8 mouse cellular contexts compared by ENCODE assay signal in the genomic region with DNA sequence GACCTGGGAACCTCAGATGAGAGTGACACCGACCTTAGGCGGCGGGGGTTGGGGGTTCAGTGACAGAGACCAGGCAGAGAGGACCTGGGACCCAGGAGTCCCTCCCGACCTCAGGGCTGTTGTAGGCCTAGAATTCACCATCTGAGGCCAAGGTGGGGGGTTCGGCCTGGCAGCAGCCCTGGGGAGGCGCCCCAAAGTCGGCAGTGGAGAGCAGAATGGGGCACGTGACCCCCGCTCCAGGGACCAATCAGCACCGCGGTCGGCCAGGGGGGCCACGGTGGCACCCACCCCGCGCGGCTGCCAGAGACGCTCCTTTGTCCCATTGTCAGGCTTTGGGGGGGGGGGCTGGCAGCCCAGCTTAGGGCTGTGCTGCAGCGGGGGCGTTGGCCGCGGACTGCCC. TPM values are rescaled to one million over a fixed set of nuclear protein-coding genes. Genes with fewer than 3 reads are reported as not detected.
DNase-seq lines count a peak whose midpoint lies in the region; ATAC-seq and TF ChIP-seq lines count a peak whose summit lies in the region.

No protein-coding gene starts in this region.

- H3K9me3 ChIP-seq in limb, embryonic 10.5 days (replicated peaks) = no peaks in the 10 kb centered on the region
- H3K9me3 ChIP-seq in stomach, embryonic 14.5 days (ENCODE audit: control insufficient read depth, low read depth, low read length) = no peaks in the 10 kb centered on the region

- TF ChIP-seq CTCF in gastrocnemius, adult 2 months (IDR thresholded peaks at IDR 0.05) = no peak

- peaks cover 53% of the 10 kb centered on the region for H3K4me1 ChIP-seq in limb, embryonic 10.5 days
- H3K4me1 ChIP-seq in stomach, embryonic 14.5 days (ENCODE audit: control insufficient read depth, insufficient read depth, low read length) = peaks cover 20% of the 10 kb centered on the region; the same call in 1 of the 2 replicates

- no peaks in the 10 kb centered on the region for H3K36me3 ChIP-seq in limb, embryonic 10.5 days
- no peaks in the 10 kb centered on the region for H3K36me3 ChIP-seq in stomach, embryonic 14.5 days (ENCODE audit: control insufficient read depth, insufficient read depth, low read length)

- H3K4me2 ChIP-seq in stomach, embryonic 14.5 days (replicated peaks; ENCODE audit: low read depth, low read length) = peak overlapping the region; percentile 100

- intact Hi-C loops in gastrocnemius, adult 2 months (cut with DNase I) = loop anchor here (10.0 kb wide), 1 partner anchor 195 kb away; no protein-coding TSS in a partner anchor

- DNase-seq in gastrocnemius, adult 2 months = no peak
- DNase-seq in gastrocnemius, adult 18-20 months (ENCODE audit: low spot score) = no peak
- peak; percentile 54 for DNase-seq in right cerebral cortex, postnatal 14 days
- DNase-seq in right cerebral cortex, postnatal 25 days = no peak
- no peak for DNase-seq in limb, embryonic 10.5 days (ENCODE audit: low spot score)
- no peak for DNase-seq in testis, postnatal 10 days (ENCODE audit: low spot score)

- H3K9ac ChIP-seq in stomach, embryonic 14.5 days (replicated peaks; ENCODE audit: low read depth, low read length) = no peak overlapping the region

- WGBS in limb, embryonic 10.5 days = 5% methylated on average over 21 of the region's 21 CpGs
- 10% methylated on average over 20 of the region's 21 CpGs for WGBS in stomach, embryonic 14.5 days

- H3K27me3 ChIP-seq in limb, embryonic 10.5 days (ENCODE audit: low read depth, poor library complexity, severe bottlenecking) = peaks cover 94% of the 10 kb centered on the region
- H3K27me3 ChIP-seq in stomach, embryonic 14.5 days (ENCODE audit: control insufficient read depth, insufficient read depth, low read length) = peaks cover 24% of the 10 kb centered on the region

- ATAC-seq in stomach, embryonic 14.5 days (ENCODE audit: insufficient number of reproducible peaks, insufficient read depth, low FRiP score, low read depth) = no peak
- ATAC-seq in erythroid progenitor cell, adult 5-6 weeks (replicated peaks; ENCODE audit: low FRiP score, poor library complexity, severe bottlenecking) = no peak

- peak overlapping the region; percentile 85 for H3K4me3 ChIP-seq in gastrocnemius, adult 2 months
- peak overlapping the region; percentile 73 for H3K4me3 ChIP-seq in limb, embryonic 10.5 days
- H3K4me3 ChIP-seq in stomach, embryonic 14.5 days (ENCODE audit: low read depth, low read length) = peak overlapping the region; percentile 68

- peak overlapping the region; percentile 39 for H3K27ac ChIP-seq in gastrocnemius, adult 2 months
- peak overlapping the region; percentile 26; the same call in 1 of the 2 replicates for H3K27ac ChIP-seq in limb, embryonic 10.5 days
- H3K27ac ChIP-seq in stomach, embryonic 14.5 days (ENCODE audit: low read length) = no peak overlapping the region

RNA-seq across cellular contexts. Expression of a gene that starts 0.8 kb away (rescaled TPM):
- 1 to 10 TPM; 1.9 to 3.2 TPM for total RNA-seq in gastrocnemius, adult 2 months (2021)
- total RNA-seq in gastrocnemius, adult 18-20 months (2021) = 1 to 10 TPM; 1.5 to 3.7 TPM
- 0.88 and 1.0 TPM in 2 replicates for polyA plus RNA-seq in limb, embryonic 10.5 days (2016; fragmentation: Nextera tagmentation; extraction: Ambion mirVana)
- polyA plus RNA-seq in stomach, embryonic 14.5 days (2014; fragmentation: Nextera tagmentation; extraction: Ambion mirVana) = 1.1 and 1.3 TPM in 2 replicates
- total RNA-seq in erythroid progenitor cell, adult 5-6 weeks (2015; ENCODE audit: low replicate concordance) = 1.4 TPM in 1 of 2 replicates, not detected in the other
- total RNA-seq in erythroid progenitor cell, adult 5-6 weeks (2017; ENCODE audit: low replicate concordance) = 0.83 TPM in 1 of 2 replicates, not detected in the other

RNA-seq across cellular contexts. Expression of a gene that starts 17.6 kb away (rescaled TPM):
- 10 to 100 TPM; 13.2 to 25.5 TPM for total RNA-seq in gastrocnemius, adult 2 months (2021)
- total RNA-seq in gastrocnemius, adult 18-20 months (2021) = 10 to 100 TPM; 11.4 to 23.0 TPM
- polyA plus RNA-seq in limb, embryonic 10.5 days (2016; fragmentation: Nextera tagmentation; extraction: Ambion mirVana) = 0.23 TPM in 1 of 2 replicates, not detected in the other
- 0.18 TPM in 1 of 2 replicates, not detected in the other for polyA plus RNA-seq in stomach, embryonic 14.5 days (2014; fragmentation: Nextera tagmentation; extraction: Ambion mirVana)
- total RNA-seq in erythroid progenitor cell, adult 5-6 weeks (2015; ENCODE audit: low replicate concordance) = 1.7 and 8.6 TPM in 2 replicates
- total RNA-seq in erythroid progenitor cell, adult 5-6 weeks (2017; ENCODE audit: low replicate concordance) = 3.9 and 6.9 TPM in 2 replicates

RNA-seq across cellular contexts. Expression of a gene that starts 22.0 kb away (rescaled TPM):
- 10 to 100 TPM; 22.9 to 55.7 TPM for total RNA-seq in gastrocnemius, adult 2 months (2021)
- total RNA-seq in gastrocnemius, adult 18-20 months (2021) = 10 to 100 TPM; 22.5 to 29.0 TPM
- polyA plus RNA-seq in limb, embryonic 10.5 days (2016; fragmentation: Nextera tagmentation; extraction: Ambion mirVana) = 0.21 and 0.36 TPM in 2 replicates
- polyA plus RNA-seq in stomach, embryonic 14.5 days (2014; fragmentation: Nextera tagmentation; extraction: Ambion mirVana) = 0.53 and 0.64 TPM in 2 replicates
- total RNA-seq in erythroid progenitor cell, adult 5-6 weeks (2015; ENCODE audit: low replicate concordance) = not detected in 2 replicates
- not detected in 2 replicates for total RNA-seq in erythroid progenitor cell, adult 5-6 weeks (2017; ENCODE audit: low replicate concordance)

RNA-seq across cellular contexts. Expression of a gene that starts 22.9 kb away (rescaled TPM):
- under 1 TPM; 0.25 to 0.43 TPM for total RNA-seq in gastrocnemius, adult 2 months (2021)
- total RNA-seq in gastrocnemius, adult 18-20 months (2021) = under 1 TPM; 0.21 to 0.25 TPM
- polyA plus RNA-seq in limb, embryonic 10.5 days (2016; fragmentation: Nextera tagmentation; extraction: Ambion mirVana) = 6.1 and 10.6 TPM in 2 replicates
- 13.3 and 13.7 TPM in 2 replicates for polyA plus RNA-seq in stomach, embryonic 14.5 days (2014; fragmentation: Nextera tagmentation; extraction: Ambion mirVana)
- 1.3 and 1.4 TPM in 2 replicates for total RNA-seq in erythroid progenitor cell, adult 5-6 weeks (2015; ENCODE audit: low replicate concordance)
- 0.26 and 1.6 TPM in 2 replicates for total RNA-seq in erythroid progenitor cell, adult 5-6 weeks (2017; ENCODE audit: low replicate concordance)

RNA-seq across cellular contexts. Expression of a gene that starts 29.8 kb away (rescaled TPM):
- total RNA-seq in gastrocnemius, adult 2 months (2021) = 100 to 1,000 TPM; 255 to 281 TPM
- 100 to 1,000 TPM; 142 to 235 TPM for total RNA-seq in gastrocnemius, adult 18-20 months (2021)
- 0.08 and 0.10 TPM in 2 replicates for polyA plus RNA-seq in limb, embryonic 10.5 days (2016; fragmentation: Nextera tagmentation; extraction: Ambion mirVana)
- polyA plus RNA-seq in stomach, embryonic 14.5 days (2014; fragmentation: Nextera tagmentation; extraction: Ambion mirVana) = 0.15 and 0.27 TPM in 2 replicates
- total RNA-seq in erythroid progenitor cell, adult 5-6 weeks (2015; ENCODE audit: low replicate concordance) = not detected in 2 replicates
- total RNA-seq in erythroid progenitor cell, adult 5-6 weeks (2017; ENCODE audit: low replicate concordance) = not detected in 2 replicates

Comparison
In these comparisons a context has a peak if more than half of its experiments do, and no peak if none do; other contexts are left out.
1. RNA of a gene that starts 22.0 kb away (total RNA-seq): 22.9 to 55.7 TPM in gastrocnemius, adult 2 months and 22.5 to 29.0 TPM in gastrocnemius, adult 18-20 months; not detected in erythroid progenitor cell, adult 5-6 weeks; every median in the first group is over 10 times any median in the second.
2. Peak in every context shown above with its lines, with median percentiles within 50 percentile points of each other: H3K4me3 ChIP-seq.